Mouse (Mus musculus): ENCODE data around the gene Amotl1.

- TF ChIP-seq MYOG (IDR thresholded peaks at IDR 0.05; ENCODE audit: control insufficient read depth, extremely low read depth, insufficient read length) (no peak), MYOD1 (IDR thresholded peaks at IDR 0.05; ENCODE audit: control insufficient read depth, insufficient read length, low read depth) (peak; percentile 33), CTCF (IDR thresholded peaks at IDR 0.05; ENCODE audit: control insufficient read depth, insufficient read depth, insufficient read length) (no peak)
Measured at GRCm38 (mm10) chr9:14521695-14522094, 123.2 kb downstream of the Amotl1 start.

All from C2C12 (cell line).